15 mouse cellular contexts compared by ENCODE assay signal in the genomic region with DNA sequence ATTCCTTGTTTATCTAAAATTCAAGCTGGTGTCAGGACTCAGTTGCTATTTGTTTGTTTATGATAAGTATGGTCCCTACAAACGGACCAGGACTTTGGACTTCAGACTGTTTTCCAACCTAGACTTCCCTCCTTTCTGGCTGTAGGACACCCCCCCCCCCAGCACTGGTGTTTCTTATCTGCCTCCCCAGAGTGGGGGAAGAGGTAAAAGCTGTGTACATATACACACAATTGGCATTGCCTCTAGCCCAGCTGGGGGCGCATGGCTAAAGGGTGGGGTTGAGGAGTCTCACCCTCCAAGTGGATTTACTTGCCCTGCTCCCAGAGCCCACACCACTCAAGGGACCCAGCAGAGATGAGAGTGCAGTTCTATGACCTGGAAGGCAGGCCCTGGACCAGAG. TPM values are rescaled to one million over a fixed set of nuclear protein-coding genes. Genes with fewer than 3 reads are reported as not detected.
DNase-seq lines count a peak whose midpoint lies in the region; ATAC-seq and TF ChIP-seq lines count a peak whose summit lies in the region.
"Had no signal": no experiment of that assay in that cellular context is flagged by ENCODE, and none has a peak within 500 bp of the region (broad histone marks: within the 10 kb centered on the region; RNA-seq: fewer than 3 reads in every experiment).

No protein-coding gene starts in this region.

- H3K9ac ChIP-seq in stomach, embryonic 15.5 days: no peak overlapping the region
- H3K9ac ChIP-seq in hindbrain, embryonic 12.5 days: no peak overlapping the region
- H3K9ac ChIP-seq: limb, embryonic 12.5 days; midbrain, embryonic 15.5 days; neural tube, embryonic 15.5 days had no signal

- no peaks in the 10 kb centered on the region for H3K9me3 ChIP-seq in stomach, embryonic 15.5 days
- no peaks in the 10 kb centered on the region for H3K9me3 ChIP-seq in hindbrain, embryonic 12.5 days (replicated peaks)
- H3K9me3 ChIP-seq: limb, embryonic 12.5 days; midbrain, embryonic 15.5 days; neural tube, embryonic 15.5 days had no signal

- peak; percentile 65; the same call in 1 of the 2 replicates for ATAC-seq in stomach, embryonic 15.5 days (ENCODE audit: insufficient read depth, low FRiP score, low read depth)
- no peak for ATAC-seq in hindbrain, embryonic 12.5 days (ENCODE audit: low FRiP score)
- ATAC-seq: midbrain, embryonic 15.5 days had no signal

- TF ChIP-seq CTCF in kidney, adult 2 months (conservative IDR thresholded peaks at IDR 0.05; ENCODE audit: insufficient read depth, insufficient read length, low read depth, low read length): no peak

- no peak overlapping the region for H3K4me3 ChIP-seq in kidney, adult 2 months (ENCODE audit: insufficient read depth, low read depth, low read length)
- no peak overlapping the region for H3K4me3 ChIP-seq in stomach, embryonic 15.5 days (replicated peaks)
- no peak overlapping the region for H3K4me3 ChIP-seq in hindbrain, embryonic 12.5 days
- H3K4me3 ChIP-seq: limb, embryonic 12.5 days; midbrain, embryonic 15.5 days; neural tube, embryonic 15.5 days had no signal

- H3K36me3 ChIP-seq in kidney, adult 2 months (ENCODE audit: control insufficient read depth, insufficient read depth, low read length): no peaks in the 10 kb centered on the region
- no peaks in the 10 kb centered on the region for H3K36me3 ChIP-seq in stomach, embryonic 15.5 days
- no peaks in the 10 kb centered on the region for H3K36me3 ChIP-seq in hindbrain, embryonic 12.5 days
- H3K36me3 ChIP-seq: limb, embryonic 12.5 days; midbrain, embryonic 15.5 days; neural tube, embryonic 15.5 days had no signal

- H3K27me3 ChIP-seq in kidney, adult 2 months (replicated peaks; ENCODE audit: control insufficient read depth, insufficient read depth, low read length): no peaks in the 10 kb centered on the region
- no peaks in the 10 kb centered on the region for H3K27me3 ChIP-seq in stomach, embryonic 15.5 days (replicated peaks)
- H3K27me3 ChIP-seq in hindbrain, embryonic 12.5 days: no peaks in the 10 kb centered on the region
- H3K27me3 ChIP-seq: limb, embryonic 12.5 days; midbrain, embryonic 15.5 days; neural tube, embryonic 15.5 days had no signal

- no peak overlapping the region for H3K27ac ChIP-seq in kidney, adult 2 months (ENCODE audit: insufficient read depth, low read depth, low read length)
- no peak overlapping the region for H3K27ac ChIP-seq in stomach, embryonic 15.5 days
- H3K27ac ChIP-seq in hindbrain, embryonic 12.5 days: no peak overlapping the region
- H3K27ac ChIP-seq: limb, embryonic 12.5 days; midbrain, embryonic 15.5 days; neural tube, embryonic 15.5 days had no signal

- WGBS in kidney, adult 2 months: 71% methylated on average over 2 of the region's 2 CpGs
- 59% methylated on average over 2 of the region's 2 CpGs for WGBS in stomach, embryonic 15.5 days
- 87% methylated on average over 2 of the region's 2 CpGs for WGBS in hindbrain, embryonic 12.5 days

- H3K4me1 ChIP-seq in kidney, adult 2 months (ENCODE audit: control insufficient read depth, insufficient read depth, low read length): peaks cover 8% of the 10 kb centered on the region; the same call in 1 of the 2 replicates
- 0 out of 2 replicates have a peak, but pooled peaks cover 3% of the 10 kb centered on the region for H3K4me1 ChIP-seq in stomach, embryonic 15.5 days
- H3K4me1 ChIP-seq in hindbrain, embryonic 12.5 days: no peaks in the 10 kb centered on the region
- H3K4me1 ChIP-seq: limb, embryonic 12.5 days; midbrain, embryonic 15.5 days; neural tube, embryonic 15.5 days had no signal

- no peak overlapping the region for H3K4me2 ChIP-seq in stomach, embryonic 15.5 days
- H3K4me2 ChIP-seq in hindbrain, embryonic 12.5 days (replicated peaks): no peak overlapping the region
- H3K4me2 ChIP-seq: heart, embryonic 11.5 days; limb, embryonic 12.5 days; midbrain, embryonic 15.5 days; neural tube, embryonic 15.5 days had no signal

- DNase-seq in kidney, adult 2 months: peak; percentile 27
- no peak for DNase-seq in kidney, postnatal 14 days
- peak; percentile 72 for DNase-seq in ES-CJ7 (ENCODE audit: low read depth, low spot score)
- DNase-seq in ZHBTc4 (ENCODE audit: low read depth, low spot score): peak; percentile 42
- no peak for DNase-seq in urinary bladder, postnatal 4 days (ENCODE audit: low spot score in 2 of 2)
- DNase-seq: adrenal gland, postnatal 36 days; cerebellum, adult 2 months; cerebellum, postnatal 36 days; gastrocnemius, postnatal 10 days had no signal

- TF ChIP-seq POLR2A in kidney, adult 2 months (IDR thresholded peaks at IDR 0.05; ENCODE audit: low read depth, low read length): no peak

RNA-seq across cellular contexts. Expression of gene Rd3, which starts 30.3 kb away (rescaled TPM):
- polyA plus RNA-seq in kidney, adult 2 months (2012; rRNA removed): 0.41 and 0.88 TPM in 2 replicates
- 0.15 and 0.32 TPM in 2 replicates for polyA plus RNA-seq in stomach, embryonic 15.5 days (2015; fragmentation: Nextera tagmentation; extraction: Ambion mirVana)
- 4.4 and 5.3 TPM in 2 replicates for polyA plus RNA-seq in hindbrain, embryonic 12.5 days (2016; fragmentation: Nextera tagmentation; extraction: Ambion mirVana)

RNA-seq across cellular contexts. Expression of gene Slc30a1, which starts 40.3 kb away (rescaled TPM):
- 18.1 and 19.9 TPM in 2 replicates for polyA plus RNA-seq in kidney, adult 2 months (2012; rRNA removed)
- polyA plus RNA-seq in stomach, embryonic 15.5 days (2015; fragmentation: Nextera tagmentation; extraction: Ambion mirVana): 4.5 and 4.9 TPM in 2 replicates
- 4.6 and 4.9 TPM in 2 replicates for polyA plus RNA-seq in hindbrain, embryonic 12.5 days (2016; fragmentation: Nextera tagmentation; extraction: Ambion mirVana)

Comparison
In these comparisons a context has a peak if more than half of its experiments do, and no peak if none do; other contexts are left out.
1. DNase-seq: peak in kidney, adult 2 months (single experiment), ES-CJ7 (single experiment) and ZHBTc4 (single experiment); none in kidney, postnatal 14 days (single experiment) and urinary bladder, postnatal 4 days (0 of 2).